In genomic region chr5:117977501-117978158, GRCm38 (mm10) we compare ENCODE assay signal across 7 mouse cellular contexts. TPM values are rescaled to one million over a fixed set of nuclear protein-coding genes. Genes with fewer than 3 reads are reported as not detected.
DNase-seq lines count a peak whose midpoint lies in the region; ATAC-seq and TF ChIP-seq lines count a peak whose summit lies in the region.

No protein-coding gene starts in this region.

- no peak for TF ChIP-seq CTCF in lung, adult 2 months (IDR thresholded peaks at IDR 0.05; ENCODE audit: insufficient read depth, low read length)
- TF ChIP-seq CTCF in left cerebral cortex, adult 2 months (IDR thresholded peaks at IDR 0.05), result no peak
- TF ChIP-seq CTCF in stomach, postnatal 0 days (IDR thresholded peaks at IDR 0.05; ENCODE audit: low read depth), result no peak

- H3K9me3 ChIP-seq in heart, embryonic 13.5 days, result no peaks in the 10 kb centered on the region
- H3K9me3 ChIP-seq in midbrain, embryonic 13.5 days, result no peaks in the 10 kb centered on the region
- H3K9me3 ChIP-seq in stomach, postnatal 0 days (ENCODE audit: control insufficient read depth, low read length), result no peaks in the 10 kb centered on the region

- no peak for TF ChIP-seq EP300 in stomach, postnatal 0 days (optimal IDR thresholded peaks at IDR 0.05)

- H3K4me2 ChIP-seq in heart, embryonic 13.5 days, result peak overlapping the region; percentile 84
- H3K4me2 ChIP-seq in midbrain, embryonic 13.5 days (replicated peaks), result peak overlapping the region; percentile 74
- peak overlapping the region; percentile 81 for H3K4me2 ChIP-seq in stomach, postnatal 0 days (replicated peaks; ENCODE audit: low read depth)

- no peak for DNase-seq in lung, adult 2 months
- no peak for DNase-seq in lung, postnatal 25 days (ENCODE audit: low spot score)
- DNase-seq in brain, embryonic 18.5 days (ENCODE audit: low read depth, low spot score), result peak; percentile 32
- DNase-seq in left cerebral cortex, adult 2 months (ENCODE audit: extremely low spot score in 1 of 2, low spot score in 2 of 2), result peak; percentile 33 to 43
- peak; percentile 51 for DNase-seq in stomach, postnatal 0 days (ENCODE audit: low spot score)

- H3K4me3 ChIP-seq in lung, adult 2 months (replicated peaks; ENCODE audit: extremely low read depth, low read depth, low read length), result peak overlapping the region; percentile 74
- H3K4me3 ChIP-seq in heart, embryonic 13.5 days, result peak overlapping the region; percentile 100
- peak overlapping the region; percentile 93 for H3K4me3 ChIP-seq in left cerebral cortex, adult 2 months
- H3K4me3 ChIP-seq in midbrain, embryonic 13.5 days (replicated peaks), result peak overlapping the region; percentile 99
- H3K4me3 ChIP-seq in stomach, postnatal 0 days (ENCODE audit: low read depth, low read length), result peak overlapping the region; percentile 94

- TF ChIP-seq POLR2A in lung, adult 2 months (IDR thresholded peaks at IDR 0.05; ENCODE audit: borderline replicate concordance, extremely low read depth, low read depth, low read length), result no peak

- H3K4me1 ChIP-seq in lung, adult 2 months (ENCODE audit: control insufficient read depth, insufficient read depth, low read length), result peaks cover 8% of the 10 kb centered on the region
- H3K4me1 ChIP-seq in heart, embryonic 13.5 days, result peaks cover 28% of the 10 kb centered on the region
- peaks cover 34% of the 10 kb centered on the region for H3K4me1 ChIP-seq in midbrain, embryonic 13.5 days (replicated peaks)
- no peaks in the 10 kb centered on the region for H3K4me1 ChIP-seq in stomach, postnatal 0 days (replicated peaks; ENCODE audit: control insufficient read depth, insufficient read depth)

- H3K27me3 ChIP-seq in heart, embryonic 13.5 days (replicated peaks), result no peaks in the 10 kb centered on the region
- H3K27me3 ChIP-seq in midbrain, embryonic 13.5 days, result no peaks in the 10 kb centered on the region
- no peaks in the 10 kb centered on the region for H3K27me3 ChIP-seq in stomach, postnatal 0 days (ENCODE audit: control insufficient read depth, insufficient read depth, low read length)

- H3K36me3 ChIP-seq in heart, embryonic 13.5 days, result peaks cover 40% of the 10 kb centered on the region
- H3K36me3 ChIP-seq in midbrain, embryonic 13.5 days, result peaks cover 36% of the 10 kb centered on the region
- peaks cover 6% of the 10 kb centered on the region; the same call in 1 of the 2 replicates for H3K36me3 ChIP-seq in stomach, postnatal 0 days (ENCODE audit: control insufficient read depth, insufficient read depth, low read length)

- intact Hi-C loops in left cerebral cortex, adult 2 months (cut with DNase I), result loop anchor here (2.0 kb wide), 1 partner anchor 25 kb away; no protein-coding TSS in a partner anchor

- H3K27ac ChIP-seq in heart, embryonic 13.5 days (replicated peaks), result peak overlapping the region; percentile 82; the same call in 1 of the 2 replicates
- H3K27ac ChIP-seq in left cerebral cortex, adult 2 months, result peak overlapping the region; percentile 92
- peak overlapping the region; percentile 93 for H3K27ac ChIP-seq in midbrain, embryonic 13.5 days
- H3K27ac ChIP-seq in stomach, postnatal 0 days (replicated peaks), result no peak overlapping the region; the same call in 1 of the 2 replicates

- WGBS in lung, adult 2 months, result 16% methylated on average over 30 of the region's 30 CpGs
- WGBS in heart, embryonic 13.5 days, result 27% methylated on average over 29 of the region's 30 CpGs
- 11% methylated on average over 27 of the region's 30 CpGs for WGBS in midbrain, embryonic 13.5 days
- WGBS in stomach, postnatal 0 days, result 5% methylated on average over 28 of the region's 30 CpGs

- peak overlapping the region; percentile 98 for H3K9ac ChIP-seq in heart, embryonic 13.5 days
- H3K9ac ChIP-seq in midbrain, embryonic 13.5 days (replicated peaks), result peak overlapping the region; percentile 99
- peak overlapping the region; percentile 87 for H3K9ac ChIP-seq in stomach, postnatal 0 days (ENCODE audit: low read length)

- no peak for ATAC-seq in heart, embryonic 13.5 days (ENCODE audit: extremely low read depth, insufficient number of reproducible peaks, low FRiP score, low TSS enrichment)
- peak; percentile 25; the same call in 1 of the 2 replicates for ATAC-seq in midbrain, embryonic 13.5 days
- peak; percentile 8; the same call in 1 of the 2 replicates for ATAC-seq in stomach, postnatal 0 days (ENCODE audit: low FRiP score, low TSS enrichment)

RNA-seq across cellular contexts. Expression of gene Fbxo21, which starts 1.1 kb away (rescaled TPM):
- polyA plus RNA-seq in lung, adult 2 months (2012; rRNA removed), result 31.9 and 33.9 TPM in 2 replicates
- polyA plus RNA-seq in heart, embryonic 13.5 days (2015; fragmentation: Nextera tagmentation; extraction: Ambion mirVana), result 51.0 and 53.0 TPM in 2 replicates
- total RNA-seq in left cerebral cortex, adult 2 months (2021), result 100 to 1,000 TPM; 110 to 111 TPM
- polyA plus RNA-seq in midbrain, embryonic 13.5 days (2015; fragmentation: Nextera tagmentation; extraction: Ambion mirVana), result 152 and 154 TPM in 2 replicates
- polyA plus RNA-seq in stomach, postnatal 0 days (2015; fragmentation: Nextera tagmentation; extraction: Ambion mirVana), result 19.2 and 20.7 TPM in 2 replicates

RNA-seq across cellular contexts. Expression of gene Tesc, which starts 49.9 kb away (rescaled TPM):
- 5.0 and 6.1 TPM in 2 replicates for polyA plus RNA-seq in lung, adult 2 months (2012; rRNA removed)
- polyA plus RNA-seq in heart, embryonic 13.5 days (2015; fragmentation: Nextera tagmentation; extraction: Ambion mirVana), result 17.8 and 20.3 TPM in 2 replicates
- total RNA-seq in left cerebral cortex, adult 2 months (2021), result 10 to 100 TPM; 82.0 to 87.3 TPM
- 2.9 TPM in 2 replicates for polyA plus RNA-seq in midbrain, embryonic 13.5 days (2015; fragmentation: Nextera tagmentation; extraction: Ambion mirVana)
- 112 and 116 TPM in 2 replicates for polyA plus RNA-seq in stomach, postnatal 0 days (2015; fragmentation: Nextera tagmentation; extraction: Ambion mirVana)

Comparison
In these comparisons a context has a peak if more than half of its experiments do, and no peak if none do; other contexts are left out.
1. DNase-seq: peak in brain, embryonic 18.5 days (single experiment), left cerebral cortex, adult 2 months (2 of 2) and stomach, postnatal 0 days (single experiment); none in lung, adult 2 months (single experiment) and lung, postnatal 25 days (single experiment).
2. Peak in every context shown above with its lines, with median percentiles within 50 percentile points of each other: H3K4me3 ChIP-seq, H3K4me2 ChIP-seq and H3K9ac ChIP-seq.